Mouse (Mus musculus): ENCODE measurements around the gene Zfp978. TPM values are rescaled to one million over a fixed set of nuclear protein-coding genes. Genes with fewer than 3 reads are reported as not detected.
"Not testable (repeated sequence)": the region's sequence is repeated elsewhere in the genome, so short reads cannot be mapped to it uniquely, and the experiment has no call there.

The Zfp978 gene
- total RNA-seq, 2 experiments from 2014 or later = not detected

DNA sequence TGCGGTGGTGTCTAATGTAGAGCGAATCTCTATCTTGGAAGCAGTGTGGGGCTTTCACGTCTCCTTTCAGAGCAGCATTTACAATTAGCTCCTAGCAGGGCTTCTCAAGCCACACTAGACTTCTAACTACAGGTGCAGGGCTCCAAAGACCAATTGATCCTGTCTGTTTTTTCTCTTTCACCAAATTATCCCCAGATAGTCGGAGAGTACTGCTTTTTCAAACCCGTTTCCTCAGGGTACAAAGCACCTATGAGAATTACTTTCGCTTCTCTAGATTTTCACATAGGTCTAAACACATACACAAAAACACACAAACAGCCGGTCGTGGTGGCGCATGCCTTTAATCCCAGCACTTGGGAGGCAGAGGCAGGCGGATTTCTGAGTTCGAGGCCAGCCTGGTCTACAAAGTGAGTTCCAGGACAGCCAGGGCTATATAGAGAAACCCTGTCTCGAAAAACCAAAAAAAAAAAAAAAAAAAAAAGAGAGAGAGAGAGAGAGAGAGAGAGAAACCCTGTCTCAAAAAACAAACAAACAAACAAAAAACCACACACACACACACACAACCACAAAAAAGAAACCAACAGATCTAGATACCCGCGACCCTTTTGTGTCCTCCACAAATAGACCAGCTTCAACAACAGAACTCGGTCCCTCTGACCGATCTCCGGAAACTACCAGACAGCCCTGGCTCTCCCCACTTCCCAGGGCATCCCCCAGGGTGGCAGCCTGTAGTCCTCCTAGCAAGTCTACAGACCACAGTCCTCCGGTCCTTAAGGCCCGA is 12.0 kb upstream of the Zfp978 start:
- H3K27ac ChIP-seq; H3K4me3 ChIP-seq; intact Hi-C loops (cut with DNase I): not testable (repeated sequence)
- peak; percentile 26 for DNase-seq

DNA sequence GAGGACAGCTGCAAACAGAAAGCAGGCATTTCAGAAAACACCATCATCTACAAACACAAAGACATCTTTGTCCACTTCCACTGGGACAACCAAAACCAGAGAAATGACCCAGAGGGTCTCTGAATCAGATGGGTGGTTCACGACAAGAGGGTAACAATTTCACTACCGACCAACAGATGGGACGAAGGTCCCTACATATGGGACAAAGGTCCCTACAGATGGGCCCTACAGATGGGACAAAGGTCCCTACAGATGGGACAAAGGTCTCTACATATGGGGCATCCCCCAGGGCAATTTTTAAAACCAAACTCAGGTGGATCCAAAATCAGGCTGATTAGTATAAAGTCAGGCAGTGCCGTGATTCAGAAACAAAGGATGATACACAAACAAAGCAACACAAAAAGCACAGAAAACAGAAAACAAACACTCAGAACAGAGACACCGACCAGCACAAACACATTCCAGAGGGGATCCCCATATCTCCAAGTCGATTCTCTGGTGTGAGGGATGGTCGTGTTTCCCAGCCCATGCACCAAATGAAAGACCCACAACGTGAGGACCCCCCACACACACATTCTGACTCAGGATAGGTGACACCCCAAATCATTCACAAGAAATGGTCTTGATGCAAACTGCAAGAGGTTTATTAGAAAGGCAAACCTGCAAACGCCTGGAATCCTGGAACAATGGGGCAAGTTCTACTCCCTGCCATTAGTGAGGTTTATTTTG is 11.3 kb upstream of the Zfp978 start:
- DNase-seq; intact Hi-C loops (cut with DNase I); H3K4me3 ChIP-seq; H3K27ac ChIP-seq: not testable (repeated sequence)

DNA sequence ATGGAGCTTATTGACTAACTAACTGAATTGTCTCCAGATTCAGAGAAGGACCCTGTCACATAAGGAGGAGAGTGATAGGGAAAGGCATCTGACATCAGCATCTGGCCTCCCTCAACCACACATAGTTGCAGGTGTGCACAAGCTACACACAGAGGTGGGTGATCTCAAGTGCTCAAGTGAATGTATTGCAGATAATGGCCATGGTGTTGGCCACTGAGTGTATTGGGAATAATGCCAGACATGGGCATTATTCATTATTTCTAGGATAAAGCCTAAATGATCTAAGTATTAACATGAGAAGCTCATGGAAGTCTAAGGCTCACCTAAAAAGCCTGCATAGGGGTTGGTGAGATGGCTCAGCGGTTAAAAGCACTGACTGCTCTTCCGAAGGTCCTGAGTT is 10.6 kb upstream of the Zfp978 start:
- DNase-seq; H3K27ac ChIP-seq; H3K4me3 ChIP-seq; intact Hi-C loops (cut with DNase I): not testable (repeated sequence)

DNA sequence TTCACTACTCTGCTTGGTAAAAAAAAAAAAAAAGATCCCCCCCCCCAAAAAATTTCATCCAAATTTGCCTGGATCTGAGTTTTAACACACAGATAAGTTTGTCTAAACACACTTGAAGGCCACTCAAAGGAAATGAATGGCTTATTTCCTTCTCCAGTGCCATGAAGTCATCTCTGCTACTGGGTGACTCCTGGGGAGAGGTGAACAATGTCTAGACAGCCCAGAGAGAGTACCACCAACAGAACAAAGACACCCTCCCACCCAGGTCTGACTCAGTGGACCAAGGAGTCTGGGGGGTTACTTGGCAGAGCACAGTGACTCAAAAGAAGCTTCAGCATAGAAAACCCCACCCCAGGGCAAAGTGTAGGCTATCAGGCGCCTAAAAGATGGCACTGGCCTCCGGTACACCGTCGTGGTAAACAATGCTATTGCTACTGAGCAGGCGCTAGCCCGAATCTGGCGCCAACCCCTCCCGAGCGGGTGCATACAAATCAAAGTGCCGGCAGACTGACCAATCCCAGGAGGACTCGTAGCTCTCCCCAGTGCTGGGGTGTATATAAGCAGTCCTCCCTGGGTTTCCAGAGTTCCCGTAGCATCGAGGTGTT is 9.6 kb upstream of the Zfp978 start:
- DNase-seq; H3K27ac ChIP-seq; H3K4me3 ChIP-seq; intact Hi-C loops (cut with DNase I): not testable (repeated sequence)

DNA sequence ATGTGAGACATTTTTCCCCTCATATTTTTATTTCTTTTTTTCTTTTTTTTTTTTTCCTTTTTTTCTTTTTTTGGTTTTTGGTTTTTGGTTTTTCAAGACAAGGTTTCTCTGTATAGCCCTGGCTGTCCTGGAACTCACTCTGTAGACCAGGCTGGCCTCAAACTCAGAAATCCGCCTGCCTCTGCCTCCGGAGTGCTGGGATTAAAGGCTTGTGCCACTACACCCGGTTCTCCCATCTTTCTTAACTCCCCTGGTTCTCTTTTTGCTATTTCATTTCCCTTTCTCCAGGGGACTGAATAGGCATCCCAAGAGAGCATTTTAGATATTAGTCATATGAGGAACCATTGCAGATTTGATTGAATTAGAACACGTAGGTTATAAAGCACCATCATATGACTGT is 7.5 kb upstream of the Zfp978 start:
- DNase-seq; H3K4me3 ChIP-seq; H3K27ac ChIP-seq; intact Hi-C loops (cut with DNase I): not testable (repeated sequence)

DNA sequence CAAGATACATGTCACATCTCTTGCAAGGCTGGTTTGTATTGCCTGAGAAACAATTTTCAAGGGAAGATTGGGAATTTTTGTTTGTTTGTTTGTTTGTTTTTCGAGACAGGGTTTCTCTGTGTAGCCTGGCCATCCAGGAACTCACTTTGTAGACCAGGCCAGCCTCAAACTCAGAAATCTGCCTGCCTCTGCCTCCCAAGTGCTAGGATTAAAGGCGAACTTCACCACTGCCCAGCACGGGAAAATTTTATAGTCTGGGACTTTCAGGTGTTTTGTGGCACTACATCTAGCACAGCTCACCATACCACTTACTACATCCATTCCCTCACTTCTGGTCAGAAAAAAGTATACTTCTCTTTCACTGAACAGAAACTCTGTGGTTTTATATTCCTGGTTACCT is 5.1 kb upstream of the Zfp978 start:
- intact Hi-C loops (cut with DNase I); DNase-seq; H3K4me3 ChIP-seq: not testable (repeated sequence)

DNA sequence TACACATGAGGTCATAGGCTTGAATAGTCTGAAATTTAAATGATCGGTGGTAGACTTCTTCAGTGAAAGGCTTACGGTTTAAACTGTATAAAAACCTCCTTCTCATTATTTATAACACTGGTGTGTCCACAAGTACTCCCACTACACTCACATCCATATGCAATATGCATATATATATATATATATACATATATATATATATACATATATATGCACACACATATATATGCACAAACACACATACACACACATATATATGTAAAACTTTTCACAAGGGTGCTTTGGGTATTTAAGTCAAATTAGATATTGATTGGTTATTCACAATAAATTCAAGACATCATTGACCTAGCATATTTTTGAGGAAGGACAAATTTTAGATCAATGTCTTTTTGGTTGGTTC is 3.9 kb upstream of the Zfp978 start:
- H3K27ac ChIP-seq; DNase-seq; H3K4me3 ChIP-seq; intact Hi-C loops (cut with DNase I): not testable (repeated sequence)

More for the DNA sequence above, 5.1 kb upstream of the Zfp978 start:
- H3K27ac ChIP-seq = not testable (repeated sequence)

DNA sequence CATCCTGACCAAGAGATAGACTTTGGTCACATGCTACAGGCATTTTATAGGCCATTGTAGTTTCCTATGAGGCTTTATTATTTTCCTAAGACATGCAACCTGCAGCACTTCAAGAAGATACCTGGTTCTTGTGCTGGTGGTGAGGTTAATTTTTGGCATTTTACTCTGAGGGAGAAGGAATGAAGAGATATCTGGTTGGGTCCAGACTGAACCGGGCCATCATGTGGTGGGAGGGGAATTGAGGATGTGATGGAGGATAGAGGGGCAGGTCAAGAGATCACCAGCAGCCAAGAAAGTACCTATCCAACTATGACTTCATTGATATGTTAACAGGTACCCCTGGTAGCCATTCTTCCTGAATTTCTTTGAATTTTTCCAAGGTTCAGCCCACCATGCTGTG is 769 bp downstream of the Zfp978 start:
- intact Hi-C loops (cut with DNase I); H3K4me3 ChIP-seq; DNase-seq; H3K27ac ChIP-seq: not testable (repeated sequence)

DNA sequence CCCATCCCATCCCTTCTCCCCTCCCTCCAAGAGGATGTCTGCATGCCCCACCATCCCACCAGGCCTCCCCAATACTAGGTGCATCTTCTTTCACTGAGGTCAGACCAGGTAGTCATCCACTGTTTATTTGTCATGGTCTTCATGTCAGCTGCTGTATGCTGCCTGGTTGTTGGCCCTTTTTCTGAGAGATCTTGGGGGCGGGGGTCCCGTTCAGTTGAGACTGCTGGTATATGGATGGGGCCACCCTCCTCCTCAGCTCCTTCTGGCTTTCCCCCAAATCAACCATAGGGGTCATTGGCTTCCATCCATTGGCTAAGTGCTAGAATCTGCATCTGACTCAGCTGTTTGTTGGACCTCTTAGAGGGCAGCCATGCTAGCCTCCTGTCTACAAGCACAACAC is 8.5 kb downstream of the Zfp978 start:
- H3K27ac ChIP-seq; intact Hi-C loops (cut with DNase I); DNase-seq; H3K4me3 ChIP-seq: not testable (repeated sequence)

DNA sequence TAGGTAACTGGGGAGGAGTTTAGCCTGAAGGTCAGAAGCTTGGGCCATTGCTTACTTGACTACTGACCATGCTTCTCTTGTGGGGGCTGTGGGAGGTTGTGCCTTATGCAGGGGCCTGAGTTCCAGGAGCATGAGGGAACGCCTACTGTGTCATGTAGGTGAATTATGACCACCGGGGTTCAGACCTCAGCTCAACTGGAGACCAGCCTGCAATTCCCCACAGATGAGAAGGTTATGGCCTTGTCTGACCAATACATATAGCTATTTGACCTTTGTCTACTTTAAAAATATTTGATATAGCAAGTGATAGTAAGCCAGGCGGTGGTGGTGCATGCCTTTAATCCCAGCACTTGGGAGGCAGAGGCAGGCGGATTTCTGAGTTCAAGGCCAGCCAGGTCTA is 22.1 kb downstream of the Zfp978 start:
- DNase-seq; H3K27ac ChIP-seq; H3K4me3 ChIP-seq; intact Hi-C loops (cut with DNase I): not testable (repeated sequence)

DNA sequence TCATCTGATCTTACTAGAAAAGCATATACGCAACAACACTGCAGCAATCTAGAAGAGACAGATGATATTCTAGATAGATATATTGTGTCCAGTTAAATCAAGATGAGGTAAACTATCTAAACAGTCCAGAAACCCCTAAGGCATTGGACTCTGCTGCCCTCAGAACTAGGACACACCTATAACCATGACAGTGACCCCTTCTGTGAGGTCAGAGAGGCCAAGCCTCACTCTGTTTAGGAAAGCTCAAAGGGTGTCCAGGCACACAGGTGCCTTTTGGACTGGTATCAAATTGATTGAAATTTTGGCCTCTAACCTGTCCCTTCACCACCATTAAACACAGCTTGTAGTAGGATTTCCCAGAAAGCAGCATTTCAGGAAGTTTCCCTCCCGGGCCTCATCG is 36.1 kb downstream of the Zfp978 start:
- H3K4me3 ChIP-seq; intact Hi-C loops (cut with DNase I); H3K27ac ChIP-seq; DNase-seq: not testable (repeated sequence)

DNA sequence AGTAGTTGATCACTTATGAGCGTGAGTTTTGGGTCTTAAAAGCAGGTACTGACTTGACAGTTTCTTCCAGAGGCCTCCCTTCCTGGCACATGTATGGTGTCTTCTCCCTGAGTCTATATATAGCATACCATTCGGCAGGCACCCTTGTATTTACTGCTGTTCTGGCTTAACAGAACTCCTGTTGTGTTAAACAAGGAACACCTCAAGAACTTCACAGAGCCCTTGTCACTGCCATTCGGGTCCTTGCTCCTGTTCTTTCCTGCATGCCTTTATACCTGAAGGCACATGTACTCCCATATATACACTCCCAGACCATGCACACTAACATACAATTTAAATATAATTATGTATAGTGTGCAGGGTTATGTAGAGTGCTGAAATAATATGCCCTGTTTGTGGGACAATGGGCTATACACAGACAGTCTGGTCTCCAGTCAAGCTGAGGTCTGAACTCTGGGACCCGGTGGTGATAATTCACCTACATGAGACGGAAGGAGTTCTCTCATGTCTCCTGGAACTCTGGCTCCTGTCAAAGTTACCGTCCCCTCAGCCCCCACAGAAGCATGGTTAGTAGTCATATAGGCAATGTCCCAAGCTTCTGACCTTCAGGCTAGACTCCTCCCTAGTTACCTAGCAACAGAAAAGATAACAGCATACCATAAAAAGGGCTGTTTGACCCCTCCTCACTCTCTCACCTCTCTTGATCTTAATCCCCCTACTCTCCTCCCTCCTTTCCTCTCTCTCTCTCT is 37.0 kb downstream of the Zfp978 start:
- intact Hi-C loops (cut with DNase I); H3K4me3 ChIP-seq; DNase-seq; H3K27ac ChIP-seq: not testable (repeated sequence)

DNA sequence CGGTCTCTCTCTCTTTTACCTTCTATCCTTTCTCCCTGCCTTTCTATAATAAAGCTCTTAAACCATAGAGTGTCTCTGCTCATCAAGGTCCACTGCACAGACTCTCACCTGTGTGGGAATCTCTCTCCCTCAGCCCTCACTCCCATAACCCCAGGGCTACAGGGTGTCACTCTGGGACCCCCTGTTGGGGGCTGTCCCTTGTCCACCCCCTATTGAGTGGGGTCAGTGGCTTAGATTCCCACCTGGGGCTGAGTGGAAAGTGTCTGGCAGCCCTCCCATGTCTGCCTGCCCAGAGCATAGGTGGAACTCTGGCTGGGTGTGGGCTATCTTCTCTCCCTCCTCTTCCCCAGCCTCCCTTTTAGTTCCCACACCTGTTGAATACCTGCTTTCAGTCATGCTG is 37.6 kb downstream of the Zfp978 start:
- peak; percentile 21 for DNase-seq
- H3K27ac ChIP-seq; intact Hi-C loops (cut with DNase I); H3K4me3 ChIP-seq: not testable (repeated sequence)

DNA sequence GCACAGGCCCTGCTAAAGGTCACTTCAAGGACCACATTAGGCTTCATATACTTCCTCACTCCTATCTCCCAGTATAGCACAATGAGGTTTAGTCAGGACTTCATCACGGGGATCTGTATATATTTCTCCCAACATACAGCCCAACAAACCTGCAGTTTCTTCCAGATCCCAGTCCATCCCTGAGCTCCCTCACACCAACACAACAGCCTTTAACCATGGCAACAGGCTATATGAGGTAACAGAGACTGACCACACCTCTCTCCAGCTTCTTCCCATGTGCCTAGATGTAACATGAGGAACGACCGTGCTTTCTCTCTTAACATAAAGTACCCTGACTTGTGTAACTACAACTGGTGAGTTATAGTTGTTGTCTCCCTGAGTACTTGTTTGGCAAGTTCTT is 38.4 kb downstream of the Zfp978 start:
- H3K4me3 ChIP-seq; H3K27ac ChIP-seq; DNase-seq; intact Hi-C loops (cut with DNase I): not testable (repeated sequence)

DNA sequence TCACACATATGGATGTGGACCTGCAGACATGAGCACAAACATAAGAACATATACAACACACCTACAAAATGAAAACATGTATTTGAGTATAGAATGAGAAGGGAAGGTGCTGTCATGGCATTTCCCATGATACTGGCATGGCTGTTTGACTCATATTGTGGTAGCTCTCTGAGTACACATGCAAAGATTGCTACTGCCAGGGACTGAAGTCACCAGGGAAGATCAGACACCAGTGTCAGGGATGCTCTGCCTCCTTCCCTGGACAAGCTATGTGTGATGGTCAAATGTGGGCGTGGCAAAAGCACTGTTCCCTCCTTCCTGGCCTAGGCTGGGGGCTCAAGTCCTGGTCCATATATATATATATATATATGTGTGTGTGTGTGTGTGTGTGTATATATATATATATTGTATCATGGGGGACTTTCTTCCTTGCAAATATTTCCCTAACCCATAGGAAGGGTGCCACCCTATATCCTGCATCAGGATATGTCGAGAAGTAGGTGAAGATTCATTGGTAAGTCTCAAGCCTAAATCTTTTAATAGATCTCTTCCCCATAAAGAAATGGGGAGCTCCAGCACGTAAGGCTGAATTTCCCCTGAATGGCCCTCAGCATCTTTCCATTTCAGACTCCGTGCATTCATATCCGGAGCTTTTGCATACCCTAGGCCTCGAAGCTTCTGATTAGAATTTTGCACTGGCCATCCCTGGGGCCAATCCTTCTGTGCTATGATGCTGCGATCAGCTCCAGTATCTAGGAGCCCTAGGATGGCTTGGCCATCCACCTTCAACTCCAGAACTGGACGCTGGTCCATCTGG is 39.1 kb downstream of the Zfp978 start:
- DNase-seq = peak; percentile 19
- H3K4me3 ChIP-seq; intact Hi-C loops (cut with DNase I); H3K27ac ChIP-seq: not testable (repeated sequence)

DNA sequence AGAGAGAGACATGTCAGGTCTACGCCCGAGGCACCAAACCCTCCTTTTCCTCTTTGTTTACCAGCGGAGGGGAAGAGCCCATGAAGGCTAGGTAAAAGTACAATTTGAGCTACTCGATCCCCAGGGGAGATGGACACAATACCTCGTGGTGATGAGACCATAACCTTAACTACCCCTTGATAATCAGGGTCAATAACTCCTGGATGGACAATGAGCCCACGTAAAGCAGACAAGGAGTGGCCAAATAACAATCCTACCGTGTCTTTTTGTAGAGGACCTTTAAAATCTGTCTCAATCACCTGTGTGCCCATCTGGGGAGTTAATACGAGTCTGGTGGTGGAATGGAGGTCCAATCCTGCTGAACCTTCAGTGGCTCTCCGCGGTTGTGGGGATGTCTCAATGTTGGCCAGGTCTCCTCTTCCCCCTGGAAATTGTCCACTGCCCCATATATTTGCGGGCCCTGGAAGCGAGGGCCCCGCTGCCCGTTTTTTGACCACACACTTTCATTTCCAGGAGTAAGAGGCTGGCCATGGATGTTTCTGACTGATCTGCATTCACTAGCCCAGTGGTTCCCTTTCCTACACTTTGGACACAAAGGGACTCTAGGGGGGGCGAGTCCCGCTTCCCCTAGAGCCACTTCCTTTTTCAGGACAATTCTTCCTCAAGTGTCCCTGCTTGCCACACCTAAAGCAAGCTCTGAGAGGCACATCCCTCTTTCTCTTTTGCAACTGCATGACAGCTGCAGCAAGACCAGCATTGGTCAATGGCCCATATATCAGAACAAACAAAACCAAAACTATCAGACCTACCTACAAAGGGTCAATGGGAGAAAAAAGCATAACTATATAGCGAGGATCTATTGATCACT is 40.0 kb downstream of the Zfp978 start:
- intact Hi-C loops (cut with DNase I); H3K27ac ChIP-seq; H3K4me3 ChIP-seq: not testable (repeated sequence)
- peak; percentile 23 for DNase-seq

Data from gastrocnemius, adult 2 months (tissue).